Mouse (Mus musculus) intestine, embryonic 14.5 days (tissue): ENCODE data around the gene Paf1. TPM values are rescaled to one million over a fixed set of nuclear protein-coding genes. Genes with fewer than 3 reads are reported as not detected.

Experiments
- ATAC-seq: fragments of 200-750 bp; cut with Nextera tagmentation; replicated peaks from 2 replicates; pipeline ENCODE4 v1.8.0; 2017; ENCODE audit warnings: low read depth, moderate number of reproducible peaks, moderate TSS enrichment, moderate library complexity; ENCODE audit not compliant: low FRiP score, low TSS enrichment
- DNase-seq: peaks from one replicate; pipeline ENCODE4 v3.0.0-alpha.2; 2018; ENCODE audit warnings: low spot score
- H3K27ac ChIP-seq: fragments of 300-500 bp; sonication (generic); 2 replicates; pipeline ENCODE4 v1.5.1; 2014; ENCODE audit warnings: low read depth, mild to moderate bottlenecking, control low read depth
- H3K27me3 ChIP-seq: fragments of 300-500 bp; sonication (generic); replicated peaks from 2 replicates; pipeline ENCODE4 v1.6.1; 2014; ENCODE audit warnings: low read length, control low read depth; ENCODE audit not compliant: control insufficient read depth, insufficient read depth
- H3K36me3 ChIP-seq: fragments of 300-500 bp; sonication (generic); 2 replicates; pipeline ENCODE4 v1.6.1; 2014; ENCODE audit warnings: low read length, control low read depth; ENCODE audit not compliant: control insufficient read depth, insufficient read depth
- H3K4me1 ChIP-seq: fragments of 300-500 bp; sonication (generic); replicated peaks from 2 replicates; pipeline ENCODE4 v1.6.1; 2014; ENCODE audit warnings: low read length, control low read depth, mixed read lengths; ENCODE audit not compliant: control insufficient read depth, insufficient read depth
- H3K4me2 ChIP-seq: fragments of 300-500 bp; sonication (generic); 2 replicates; pipeline ENCODE4 v1.6.1; 2014; ENCODE audit warnings: low read length
- H3K4me3 ChIP-seq: fragments of 300-500 bp; sonication (generic); 2 replicates; pipeline ENCODE4 v1.5.1; 2014; ENCODE audit warnings: low read depth, low read length, control low read depth, mixed read lengths
- H3K9ac ChIP-seq: fragments of 300-500 bp; sonication (generic); 2 replicates; pipeline ENCODE4 v1.6.1; 2014; ENCODE audit warnings: mild to moderate bottlenecking, low read length
- H3K9me3 ChIP-seq: fragments of 300-500 bp; sonication (generic); 2 replicates; pipeline ENCODE4 v1.6.1; 2016; ENCODE audit warnings: low read length, control low read depth; ENCODE audit not compliant: control insufficient read depth
- WGBS: fragments of 180-500 bp; shearing (Covaris S2); extraction: QIAGEN DNeasy Blood & Tissue Kit; methylation state at CpG from one replicate; pipeline ENCODE4 v1.1.7; 2014; 5-methylcytosine and 5-hydroxymethylcytosine counted together
- polyA plus RNA-seq: library from polyadenylated mRNA; unstranded; fragments of >200 nt; fragmentation: Nextera tagmentation; extraction: Ambion mirVana; gene quantifications from 2 replicates; pipeline ENCODE4 v1.2.1, GENCODE M21; 2014

Paf1 gene
- 64.4 and 71.6 TPM in 2 replicates for polyA plus RNA-seq

- Histone ChIP-seq H3K4me2 (peak within 1 kb of the TSS; percentile 89), H3K27me3 (no peaks in the 10 kb centered on the region), H3K9ac (peak within 1 kb of the TSS; percentile 79), H3K36me3 (peaks cover 60% of the 10 kb centered on the region), H3K9me3 (no peaks in the 10 kb centered on the region), H3K27ac (peak within 1 kb of the TSS; percentile 76), H3K4me3 (peak within 1 kb of the TSS; percentile 98), H3K4me1 (peaks cover 13% of the 10 kb centered on the region)
- peak; percentile 97 for ATAC-seq
- DNase-seq, result peak; percentile 92
- WGBS, result under 1% methylated on average over 58 of the region's 58 CpGs
Measured at GRCm38 (mm10) chr7:28392429-28393271, at the start of gene Paf1, which contains the start of gene Med29. Gene Paf1, plus strand, starts transcription at chr7:28392951. Gene Med29, minus strand, starts transcription at chr7:28392708.

- WGBS, result 3% methylated on average over 4 of the region's 4 CpGs
- Histone ChIP-seq H3K4me2 (no peak overlapping the region), H3K9ac (no peak overlapping the region), H3K4me1 (peaks cover 12% of the 10 kb centered on the region), H3K27ac (no peak overlapping the region), H3K36me3 (no peaks in the 10 kb centered on the region), H3K27me3 (no peaks in the 10 kb centered on the region), H3K9me3 (no peaks in the 10 kb centered on the region), H3K4me3 (no peak overlapping the region)
- DNase-seq, result peak; percentile 96
- ATAC-seq, result no peak
Measured at GRCm38 (mm10) chr7:28344637-28345036, 48.1 kb upstream of the Paf1 start.

- Histone ChIP-seq H3K27ac (no peak overlapping the region), H3K4me1 (peaks cover 14% of the 10 kb centered on the region), H3K4me3 (no peak overlapping the region), H3K9me3 (no peaks in the 10 kb centered on the region), H3K27me3 (no peaks in the 10 kb centered on the region), H3K9ac (no peak overlapping the region), H3K4me2 (no peak overlapping the region), H3K36me3 (peaks cover 14% of the 10 kb centered on the region)
- DNase-seq (no peak), ATAC-seq (no peak)
- WGBS, result 67% methylated on average over 3 of the region's 3 CpGs
Measured at GRCm38 (mm10) chr7:28347746-28348145, 45.0 kb upstream of the Paf1 start.

GRCm38 (mm10) chr7:28348601-28349000, 44.1 kb upstream of the Paf1 start:
- Histone ChIP-seq H3K27ac (no peak overlapping the region), H3K4me3 (no peak overlapping the region), H3K9me3 (no peaks in the 10 kb centered on the region), H3K4me1 (peaks cover 14% of the 10 kb centered on the region), H3K27me3 (no peaks in the 10 kb centered on the region), H3K9ac (no peak overlapping the region), H3K4me2 (no peak overlapping the region), H3K36me3 (peaks cover 23% of the 10 kb centered on the region)
- no peak for ATAC-seq
- DNase-seq, result no peak
- 91% methylated on average over 7 of the region's 7 CpGs for WGBS

GRCm38 (mm10) chr7:28350155-28350883, 42.4 kb upstream of the Paf1 start, which contains the start of gene Rps16:
Gene Rps16, plus strand, starts transcription at chr7:28350652.
- Histone ChIP-seq H3K9ac (peak within 1 kb of the TSS; percentile 99), H3K27ac (peak within 1 kb of the TSS; percentile 89), H3K4me3 (peak within 1 kb of the TSS; percentile 95), H3K27me3 (no peaks in the 10 kb centered on the region), H3K36me3 (peaks cover 33% of the 10 kb centered on the region), H3K9me3 (no peaks in the 10 kb centered on the region), H3K4me2 (peak within 1 kb of the TSS; percentile 96), H3K4me1 (peaks cover 14% of the 10 kb centered on the region)
- under 1% methylated on average over 50 of the region's 50 CpGs for whole genome bisulfite sequencing
- peak; percentile 90 for ATAC-seq
- DNase-seq, result peak; percentile 98

GRCm38 (mm10) chr7:28351676-28352191, 41.0 kb upstream of the Paf1 start:
- Histone ChIP-seq H3K27ac (no peak overlapping the region), H3K4me3 (peak overlapping the region; percentile 95), H3K4me1 (peaks cover 16% of the 10 kb centered on the region), H3K9ac (peak overlapping the region; percentile 99), H3K27me3 (no peaks in the 10 kb centered on the region), H3K36me3 (peaks cover 33% of the 10 kb centered on the region), H3K4me2 (peak overlapping the region; percentile 96), H3K9me3 (no peaks in the 10 kb centered on the region)
- ATAC-seq (no peak), DNase-seq (no peak)
- 40% methylated on average over 4 of the region's 4 CpGs for WGBS

GRCm38 (mm10) chr7:28353267-28353666, 39.5 kb upstream of the Paf1 start:
- H3K36me3 ChIP-seq, result peaks cover 33% of the 10 kb centered on the region
- no peak for DNase-seq
- ATAC-seq, result no peak
- H3K4me1 ChIP-seq, result peaks cover 27% of the 10 kb centered on the region
- H3K27ac ChIP-seq, result no peak overlapping the region
- H3K9me3 ChIP-seq, result no peaks in the 10 kb centered on the region
- 89% methylated on average over 2 of the region's 2 CpGs for WGBS
- no peak overlapping the region for H3K9ac ChIP-seq
- H3K27me3 ChIP-seq, result no peaks in the 10 kb centered on the region
- no peak overlapping the region for H3K4me3 ChIP-seq
- no peak overlapping the region for H3K4me2 ChIP-seq

- 82% methylated on average over 3 of the region's 3 CpGs for WGBS
Measured at GRCm38 (mm10) chr7:28354113-28354581, 38.6 kb upstream of the Paf1 start.

More at GRCm38 (mm10) chr7:28354113-28354581, 38.6 kb upstream of the Paf1 start:
- Histone ChIP-seq H3K4me2 (no peak overlapping the region), H3K9me3 (no peaks in the 10 kb centered on the region), H3K27me3 (no peaks in the 10 kb centered on the region), H3K4me3 (no peak overlapping the region), H3K27ac (no peak overlapping the region), H3K36me3 (peaks cover 40% of the 10 kb centered on the region), H3K4me1 (peaks cover 31% of the 10 kb centered on the region), H3K9ac (no peak overlapping the region)
- ATAC-seq (no peak), DNase-seq (no peak)
